Mouse (Mus musculus): ENCODE measurements at regions not wholly inside any gene's neighbourhood (a gene's known extent, or its start where the extent isn't known, plus 50 kb on each side); places are given as distances from the start of the nearest gene placed in this dataset.
A peak's percentile ranks its signal among the peaks of the same experiment; 100 is the strongest.
"Not testable (repeated sequence)": the region's sequence is repeated elsewhere in the genome, so short reads cannot be mapped to it uniquely, and the experiment has no call there.

DNA sequence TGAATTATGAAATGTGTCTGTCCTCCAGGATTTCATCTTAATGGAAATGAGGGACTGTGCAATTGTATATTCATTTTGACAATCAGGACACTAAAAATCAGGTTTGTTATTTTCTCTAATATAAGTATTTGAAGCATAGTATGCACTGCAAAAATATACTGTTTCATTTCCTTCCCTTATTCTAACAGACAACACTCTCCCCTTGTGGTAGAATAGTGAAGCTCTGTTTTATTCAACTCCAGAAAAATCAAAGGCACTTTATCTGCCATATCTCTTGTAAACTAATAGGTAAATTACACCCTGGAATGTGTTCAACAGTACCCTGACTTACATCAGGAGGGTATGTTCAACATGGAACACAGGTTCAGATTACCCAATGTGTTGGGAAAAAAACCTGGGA is 137.7 kb upstream of the Zfp960 start:
- DNase-seq (ENCODE audit: low read depth, low spot score) = no peak

DNA sequence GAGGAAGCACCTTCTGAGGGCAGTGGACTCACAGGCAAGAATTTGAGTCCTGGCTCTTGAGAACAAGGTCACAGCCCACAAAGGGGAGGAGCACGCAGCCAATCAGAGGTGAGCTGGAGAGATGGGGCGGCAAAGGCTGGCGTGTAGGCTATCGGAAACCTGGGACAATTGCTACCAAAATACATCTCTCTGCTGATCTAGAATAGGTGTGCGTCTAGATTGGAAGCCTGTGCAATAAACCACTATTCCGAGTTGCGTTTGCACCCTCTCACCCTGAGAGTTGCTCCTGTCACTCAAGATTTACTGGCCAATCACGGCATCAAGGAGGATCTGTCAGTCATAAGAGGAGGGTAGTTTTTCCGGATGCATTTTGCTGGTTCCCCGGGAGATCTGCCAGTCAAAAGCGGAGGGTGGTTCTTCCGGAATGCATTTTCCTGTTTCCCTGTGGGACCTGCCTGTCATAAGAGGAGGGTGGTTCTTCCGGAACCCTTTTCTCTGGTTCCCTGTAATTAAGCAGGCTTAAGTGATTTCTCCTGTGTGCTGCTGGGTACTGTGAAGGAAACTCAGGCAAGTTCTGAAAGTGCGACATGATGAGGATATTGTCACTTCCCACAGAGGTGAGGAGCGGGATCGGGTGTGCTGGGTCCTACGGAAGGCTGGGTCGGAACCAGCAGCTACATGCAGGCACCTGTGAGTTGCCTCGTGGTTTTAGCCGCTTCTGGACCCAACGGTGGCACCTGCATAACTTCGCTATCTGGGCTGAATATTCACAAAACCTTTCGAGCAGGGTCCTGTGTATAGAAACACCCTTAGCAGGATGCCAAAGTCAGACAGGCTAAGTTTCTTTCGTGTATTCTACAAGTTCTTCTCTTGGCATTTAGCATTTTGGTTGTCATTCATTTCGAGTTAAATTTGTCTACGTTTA is 112.6 kb upstream of the Zfp960 start:
- peak; percentile 59 for DNase-seq (ENCODE audit: low read depth, low spot score)

DNA sequence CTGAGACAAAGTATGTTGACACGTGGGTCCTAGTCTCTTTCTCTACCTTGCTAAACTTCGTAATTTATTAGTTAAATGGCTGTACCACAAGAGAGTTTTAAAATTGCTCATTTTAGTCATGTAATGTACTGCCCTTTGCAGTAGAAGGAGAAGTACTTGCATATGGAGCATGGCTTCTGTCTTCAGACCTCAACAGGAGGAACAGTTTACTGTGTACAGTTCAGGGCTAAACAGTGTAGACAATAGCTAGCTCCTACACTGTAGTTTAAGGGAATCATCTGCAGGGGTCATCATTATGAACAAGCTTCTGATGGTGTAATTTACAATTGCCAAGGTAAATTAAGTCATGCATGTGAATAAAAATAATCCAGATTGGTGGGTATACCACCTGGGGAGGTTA is 111.8 kb upstream of the Zfp960 start:
- not testable (repeated sequence) for DNase-seq (ENCODE audit: low read depth, low spot score)

DNA sequence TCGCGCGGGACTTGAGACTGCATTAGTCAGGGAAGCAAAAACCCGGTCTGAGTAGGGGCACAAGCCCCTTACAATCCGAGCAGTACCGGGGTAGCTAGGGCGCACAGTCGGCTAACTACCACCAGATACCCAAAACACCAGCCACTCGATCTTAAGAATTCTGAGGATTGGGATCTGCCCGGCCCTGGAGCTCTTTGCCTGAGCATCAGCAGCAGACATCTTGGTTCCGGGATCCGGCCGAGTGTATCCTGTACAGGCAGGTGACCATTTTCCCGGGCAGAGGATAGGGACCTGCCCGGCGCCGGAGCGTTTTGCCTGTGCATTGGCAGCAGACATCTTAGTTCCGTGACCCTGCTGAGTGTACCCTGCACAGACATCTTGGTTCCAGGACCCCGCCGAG is 66.7 kb upstream of the Zfp960 start:
- not testable (repeated sequence) for DNase-seq (ENCODE audit: low read depth, low spot score)

GRCm38 (mm10) chr17:17004632-17005265 is 59.2 kb upstream of the Zfp960 start:
- DNase-seq (ENCODE audit: low read depth, low spot score) = peak; percentile 46

DNA sequence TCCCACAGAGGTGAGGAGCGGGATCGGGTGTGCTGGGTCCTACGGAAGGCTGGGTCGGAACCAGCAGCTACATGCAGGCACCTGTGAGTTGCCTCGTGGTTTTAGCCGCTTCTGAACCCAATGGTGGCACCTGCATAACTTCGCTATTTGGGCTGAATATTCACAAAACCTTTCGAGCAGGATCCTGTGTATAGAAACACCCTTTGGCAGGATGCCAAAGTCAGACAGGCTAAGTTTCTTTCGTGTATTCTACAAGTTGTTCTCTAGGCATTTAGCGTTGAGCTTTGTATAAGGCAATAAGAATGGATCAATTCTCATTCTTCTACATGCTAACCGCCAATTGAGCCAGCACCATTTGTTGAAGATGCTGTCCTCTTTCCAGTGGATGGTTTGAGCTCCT is 58.6 kb upstream of the Zfp960 start:
- DNase-seq (ENCODE audit: low read depth, low spot score) = peak; percentile 3
